Mouse (Mus musculus) intestine, embryonic 16.5 days (tissue): ENCODE results near the gene Olfr1061. TPM values are rescaled to one million over a fixed set of nuclear protein-coding genes. Genes with fewer than 3 reads are reported as not detected.
"Not testable (repeated sequence)": the region's sequence is repeated elsewhere in the genome, so short reads cannot be mapped to it uniquely, and the experiment has no call there.

Experiments
- ATAC-seq: fragments of 200-750 bp; cut with Nextera tagmentation; 2 replicates; pipeline ENCODE4 v1.8.0; 2017; ENCODE audit warnings: moderate TSS enrichment, moderate library complexity
- H3K27ac ChIP-seq: fragments of 300-500 bp; sonication (generic); 2 replicates; pipeline ENCODE4 v1.5.1; 2014; ENCODE audit warnings: mild to moderate bottlenecking, low read length
- H3K27me3 ChIP-seq: fragments of 300-500 bp; sonication (generic); replicated peaks from 2 replicates; pipeline ENCODE4 v1.6.1; 2014; ENCODE audit warnings: low read length, control low read depth, mixed read lengths; ENCODE audit not compliant: control insufficient read depth, insufficient read depth
- H3K36me3 ChIP-seq: fragments of 300-500 bp; sonication (generic); 2 replicates; pipeline ENCODE4 v1.6.1; 2014; ENCODE audit warnings: low read length, control low read depth; ENCODE audit not compliant: control insufficient read depth, insufficient read depth
- H3K4me1 ChIP-seq: fragments of 300-500 bp; sonication (generic); 2 replicates; pipeline ENCODE4 v1.6.1; 2014; ENCODE audit warnings: low read length, control low read depth, mixed read lengths; ENCODE audit not compliant: control insufficient read depth, insufficient read depth
- H3K4me2 ChIP-seq: fragments of 300-500 bp; sonication (generic); 2 replicates; pipeline ENCODE4 v1.6.1; 2014; ENCODE audit warnings: low read depth, low read length, control low read depth
- H3K4me3 ChIP-seq: fragments of 300-500 bp; sonication (generic); 2 replicates; pipeline ENCODE4 v1.5.1; 2014; ENCODE audit warnings: mild to moderate bottlenecking, low read length
- H3K9ac ChIP-seq: fragments of 300-500 bp; sonication (generic); 2 replicates; pipeline ENCODE4 v1.6.1; 2014; ENCODE audit warnings: low read depth, low read length
- H3K9me3 ChIP-seq: fragments of 300-500 bp; sonication (generic); 2 replicates; pipeline ENCODE4 v1.6.1; 2016; ENCODE audit warnings: low read length, control low read depth; ENCODE audit not compliant: control insufficient read depth
- WGBS: fragments of 180-500 bp; shearing (Covaris S2); extraction: QIAGEN DNeasy Blood & Tissue Kit; methylation state at CpG from one replicate; pipeline ENCODE4 v1.1.7; 2014; 5-methylcytosine and 5-hydroxymethylcytosine counted together
- polyA plus RNA-seq: library from polyadenylated mRNA; unstranded; fragments of >200 nt; fragmentation: Nextera tagmentation; extraction: Ambion mirVana; gene quantifications from 2 replicates; pipeline ENCODE4 v1.2.1, GENCODE M21; 2015

Gene Olfr1061
- not detected in 2 replicates for polyA plus RNA-seq

DNA sequence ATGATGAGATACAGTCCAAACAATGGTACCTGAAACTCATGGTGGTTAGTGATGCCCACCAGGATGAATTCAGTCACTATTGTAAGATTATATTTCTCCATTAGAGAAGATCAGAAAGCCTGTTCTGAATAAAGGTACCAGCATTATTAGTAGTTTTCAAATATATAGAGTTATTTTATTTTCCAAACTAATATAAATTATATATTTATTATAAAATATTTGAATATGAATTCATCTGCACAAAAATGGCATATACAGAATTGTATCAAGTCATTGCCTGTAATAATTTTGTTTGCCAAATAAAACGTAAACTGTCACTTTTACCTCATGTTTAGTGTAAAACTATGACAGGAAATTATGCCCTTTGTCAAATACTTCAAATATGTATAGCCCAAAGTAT, at the start of gene Olfr1061:
Gene Olfr1061, minus strand, starts transcription at position 101 of the 400 bp plus-strand sequence.
- ATAC-seq: no peak
- WGBS: 74% methylated on average over 1 of the region's 1 CpGs
- H3K9ac ChIP-seq: no peak within 1 kb of the TSS
- H3K27ac ChIP-seq: no peak within 1 kb of the TSS
- no peaks in the 10 kb centered on the region for H3K27me3 ChIP-seq
- no peaks in the 10 kb centered on the region for H3K36me3 ChIP-seq
- H3K4me1 ChIP-seq: no peaks in the 10 kb centered on the region
- H3K9me3 ChIP-seq: no peaks in the 10 kb centered on the region
- no peak within 1 kb of the TSS for H3K4me3 ChIP-seq
- H3K4me2 ChIP-seq: no peak within 1 kb of the TSS

DNA sequence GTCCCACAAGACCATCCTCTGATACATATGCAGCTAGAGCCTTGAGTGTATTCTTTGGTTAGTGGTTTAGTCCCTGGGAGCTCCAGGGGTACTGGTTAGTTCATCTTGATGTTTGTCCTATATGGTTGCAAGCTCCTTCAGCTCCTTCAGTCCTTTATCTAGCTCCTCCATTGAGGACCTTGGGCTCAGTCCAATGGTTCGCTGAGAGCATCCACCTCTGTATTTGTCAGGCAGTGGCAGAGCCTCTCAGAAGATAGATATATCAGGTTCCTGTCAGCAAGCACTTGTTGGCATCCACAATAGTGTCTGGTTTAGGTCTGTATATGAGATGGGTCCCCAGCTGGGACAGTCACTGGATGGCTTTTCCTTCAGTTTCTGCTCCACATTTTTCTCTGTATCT, 46.6 kb upstream of the Olfr1061 start:
- Histone ChIP-seq H3K4me1 (no peaks in the 10 kb centered on the region), H3K36me3 (no peaks in the 10 kb centered on the region)
- 74% methylated on average over 1 of the region's 1 CpGs for WGBS

DNA sequence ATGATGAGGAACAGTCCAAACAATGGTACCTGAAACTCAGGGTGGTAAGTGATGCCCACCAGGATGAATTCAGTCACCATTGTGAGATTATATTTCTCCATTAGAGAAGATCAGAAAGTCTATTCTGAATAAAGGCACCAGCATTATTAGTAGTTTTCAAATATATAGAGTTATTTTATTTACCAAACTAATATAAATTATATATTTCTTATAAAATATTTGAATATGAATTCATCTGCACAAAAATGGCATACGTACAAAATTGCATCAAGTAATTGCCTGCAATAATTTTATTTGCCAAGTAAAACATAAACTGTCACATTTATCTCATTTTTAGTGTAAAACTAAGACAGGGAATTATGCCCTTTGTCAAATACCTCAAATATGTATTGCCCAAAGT, 42.3 kb upstream of the Olfr1061 start, which contains the start of gene Olfr1066:
Gene Olfr1066, minus strand, starts transcription at position 101 of the 400 bp plus-strand sequence.
- no peaks in the 10 kb centered on the region for H3K27me3 ChIP-seq
- no peak within 1 kb of the TSS for H3K4me2 ChIP-seq
- no peaks in the 10 kb centered on the region for H3K9me3 ChIP-seq
- ATAC-seq: no peak
- H3K4me3 ChIP-seq: no peak within 1 kb of the TSS
- no peaks in the 10 kb centered on the region for H3K36me3 ChIP-seq
- 86% methylated on average over 1 of the region's 1 CpGs for WGBS
- H3K9ac ChIP-seq: no peak within 1 kb of the TSS
- H3K4me1 ChIP-seq: no peaks in the 10 kb centered on the region
- H3K27ac ChIP-seq: no peak within 1 kb of the TSS

More for the DNA sequence above, 46.6 kb upstream of the Olfr1061 start:
- no peaks in the 10 kb centered on the region for H3K27me3 ChIP-seq
- no peak overlapping the region for H3K4me2 ChIP-seq
- H3K9ac ChIP-seq: no peak overlapping the region
- H3K4me3 ChIP-seq: no peak overlapping the region
- ATAC-seq: no peak
- no peaks in the 10 kb centered on the region for H3K9me3 ChIP-seq
- H3K27ac ChIP-seq: no peak overlapping the region

DNA sequence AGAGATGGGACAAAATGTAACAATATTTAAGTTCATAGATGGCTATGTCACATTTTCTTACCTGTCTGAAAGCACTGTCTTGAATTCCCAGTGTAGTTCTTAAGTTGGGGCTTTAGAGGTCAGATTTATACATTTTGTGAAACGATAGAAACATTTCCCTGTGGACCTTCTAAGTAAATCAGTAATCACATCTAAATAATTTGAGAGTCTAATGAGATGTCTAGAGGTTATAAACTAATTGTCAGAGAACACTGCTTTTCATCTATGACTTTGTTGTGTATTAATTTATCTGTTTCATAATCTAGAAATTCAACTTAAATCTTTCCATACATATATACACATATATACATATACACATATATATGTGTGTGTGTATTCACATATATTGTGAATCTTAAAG, 36.6 kb upstream of the Olfr1061 start, which contains the start of gene Olfr1065:
Gene Olfr1065, minus strand, starts transcription at position 101 of the 400 bp plus-strand sequence.
- H3K9ac ChIP-seq, H3K4me3 ChIP-seq, H3K9me3 ChIP-seq, H3K27me3 ChIP-seq, H3K36me3 ChIP-seq, H3K4me1 ChIP-seq, H3K27ac ChIP-seq, H3K4me2 ChIP-seq, ATAC-seq: not testable (repeated sequence)
- WGBS: no CpG with 5 or more reads among the region's 1 CpGs

DNA sequence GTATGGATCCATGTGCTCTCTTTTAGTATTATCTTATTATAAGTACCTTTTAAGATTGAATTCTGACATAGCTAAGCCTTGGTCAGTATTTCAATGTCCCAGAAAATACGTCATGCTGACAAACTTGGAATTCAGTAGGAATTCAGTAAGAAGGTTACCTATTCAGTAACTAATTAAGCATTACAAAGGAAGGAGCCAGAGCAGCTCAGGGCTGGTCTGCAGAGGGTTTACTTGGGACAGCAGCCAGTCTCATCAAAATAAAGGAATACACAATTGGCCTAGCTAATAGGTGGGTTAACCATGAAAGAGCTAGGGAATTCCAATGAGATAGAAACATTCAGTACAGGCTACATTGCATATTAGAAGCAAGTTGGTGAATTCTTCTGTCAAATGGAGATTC, 28.3 kb upstream of the Olfr1061 start:
- not testable (repeated sequence) for H3K9me3 ChIP-seq, H3K27ac ChIP-seq, H3K4me1 ChIP-seq, ATAC-seq, H3K4me3 ChIP-seq, H3K4me2 ChIP-seq, H3K27me3 ChIP-seq, H3K36me3 ChIP-seq, H3K9ac ChIP-seq
- 76% methylated on average over 1 of the region's 1 CpGs for WGBS

DNA sequence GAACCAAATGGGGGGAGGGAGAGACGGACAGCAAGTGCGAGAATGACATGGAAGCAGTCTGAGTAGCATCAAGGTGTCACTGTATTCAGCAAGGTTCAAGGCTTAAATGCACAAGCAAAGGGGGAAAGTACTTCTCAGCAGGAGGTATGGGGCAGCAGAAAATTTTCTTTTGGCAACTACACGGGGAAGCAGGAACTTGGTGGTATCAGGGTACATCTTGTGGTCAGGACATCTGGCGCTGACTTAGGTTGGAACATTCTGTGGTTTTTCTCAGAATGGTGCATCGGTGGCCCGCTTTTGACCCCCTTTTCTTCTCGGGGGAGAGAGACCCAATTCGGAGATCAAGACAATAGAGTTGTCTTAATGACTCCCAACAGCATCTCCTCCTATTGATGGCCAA, 14.7 kb upstream of the Olfr1061 start:
- H3K27me3 ChIP-seq, H3K4me3 ChIP-seq, H3K9ac ChIP-seq, H3K27ac ChIP-seq, H3K4me1 ChIP-seq, H3K4me2 ChIP-seq, H3K36me3 ChIP-seq, H3K9me3 ChIP-seq, ATAC-seq: not testable (repeated sequence)
- 90% methylated on average over 8 of the region's 8 CpGs for WGBS

DNA sequence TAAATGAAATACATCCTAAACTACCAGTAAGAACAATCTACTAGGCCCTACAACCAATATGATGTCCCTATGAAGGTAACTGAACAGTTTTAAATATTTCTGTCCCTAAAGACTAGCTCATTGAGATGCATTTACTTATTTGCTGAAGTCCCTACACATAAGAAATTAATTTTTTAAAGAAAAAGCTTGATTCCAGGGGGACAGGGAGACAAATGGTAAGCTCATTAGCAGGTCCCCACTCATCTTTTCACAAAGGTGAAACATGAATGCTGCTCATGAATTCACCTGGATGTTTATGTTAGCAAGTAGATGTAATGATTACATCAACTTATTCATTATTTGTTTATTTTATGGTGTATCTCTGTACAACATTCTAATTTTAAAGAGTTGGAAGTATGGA, 12.8 kb upstream of the Olfr1061 start, which contains the start of gene Olfr1062:
Gene Olfr1062, minus strand, starts transcription at position 101 of the 400 bp plus-strand sequence.
- not testable (repeated sequence) for H3K27me3 ChIP-seq, ATAC-seq, H3K9ac ChIP-seq

DNA sequence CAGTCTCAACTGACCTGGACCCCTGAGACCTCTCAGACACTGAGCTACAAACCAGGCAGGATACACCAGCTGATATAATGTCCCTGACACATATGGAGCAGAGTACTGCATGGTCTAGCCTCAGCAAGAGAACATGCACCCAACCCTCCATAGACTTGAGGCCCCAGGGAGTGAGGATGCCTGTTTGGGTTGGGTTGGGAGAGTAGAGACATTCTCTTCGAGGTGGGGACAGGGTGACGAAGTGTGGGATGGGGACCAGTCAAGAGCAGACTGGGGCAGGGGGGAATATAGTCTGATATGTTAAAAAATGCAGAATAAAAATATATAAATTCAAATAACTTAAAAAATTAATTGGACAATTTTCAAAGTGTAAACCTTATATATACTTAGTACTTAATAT, 18.7 kb downstream of the Olfr1061 start:
- H3K4me1 ChIP-seq: no peaks in the 10 kb centered on the region
- H3K4me2 ChIP-seq: no peak overlapping the region
- H3K27me3 ChIP-seq: no peaks in the 10 kb centered on the region
- no peak overlapping the region for H3K4me3 ChIP-seq
- WGBS: 80% methylated on average over 2 of the region's 2 CpGs
- H3K36me3 ChIP-seq: no peaks in the 10 kb centered on the region
- H3K27ac ChIP-seq: no peak overlapping the region
- H3K9me3 ChIP-seq: no peaks in the 10 kb centered on the region
- no peak overlapping the region for H3K9ac ChIP-seq
- no peak for ATAC-seq

More for the DNA sequence above, 12.8 kb upstream of the Olfr1061 start, which contains the start of gene Olfr1062:
- H3K4me2 ChIP-seq, H3K4me3 ChIP-seq, H3K4me1 ChIP-seq, H3K36me3 ChIP-seq, H3K27ac ChIP-seq, H3K9me3 ChIP-seq: not testable (repeated sequence)

DNA sequence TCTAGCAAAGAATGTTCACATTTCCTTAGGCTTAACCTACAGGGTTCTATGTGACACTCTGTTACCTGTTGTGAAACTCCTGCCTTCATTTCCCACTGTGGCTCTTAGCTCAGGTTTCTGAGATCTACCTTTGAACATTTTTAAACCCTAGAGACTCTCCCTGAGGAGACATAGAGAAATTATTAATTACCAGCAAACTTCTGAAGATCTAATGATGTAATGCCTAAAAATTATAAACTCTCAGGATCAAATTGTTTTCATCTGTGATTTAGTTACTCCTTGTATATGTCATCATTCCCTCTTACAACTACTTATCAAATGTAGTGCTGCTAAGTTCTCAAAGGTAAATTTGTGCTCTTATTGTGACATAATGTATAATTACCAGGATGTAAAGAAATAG, 25.4 kb downstream of the Olfr1061 start, which contains the start of gene Olfr1058:
Gene Olfr1058, minus strand, starts transcription at position 101 of the 400 bp plus-strand sequence.
- not testable (repeated sequence) for H3K9ac ChIP-seq, ATAC-seq, H3K9me3 ChIP-seq

DNA sequence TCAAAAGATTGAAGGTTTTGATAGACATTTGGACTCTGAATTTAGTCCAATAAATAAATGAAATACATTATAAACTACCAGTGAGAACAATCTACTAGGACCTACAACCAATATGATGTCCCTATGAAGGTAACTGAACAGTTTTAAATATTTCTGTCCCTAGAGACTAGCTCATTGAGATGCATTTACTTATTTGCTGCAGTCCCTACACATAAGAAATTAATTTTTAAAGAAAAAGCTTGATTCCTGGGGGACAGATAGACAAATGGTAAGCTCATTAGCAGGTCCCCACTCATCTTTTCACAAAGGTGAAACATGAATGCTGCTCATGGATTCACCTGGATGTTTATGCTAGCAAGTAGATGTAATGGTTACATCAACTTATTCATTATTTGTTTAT, 35.6 kb downstream of the Olfr1061 start, which contains the start of gene Olfr1057:
Gene Olfr1057, minus strand, starts transcription at position 101 of the 400 bp plus-strand sequence.
- no peaks in the 10 kb centered on the region for H3K4me1 ChIP-seq
- H3K36me3 ChIP-seq: no peaks in the 10 kb centered on the region
- no peak within 1 kb of the TSS for H3K4me2 ChIP-seq
- no peak for ATAC-seq
- H3K9ac ChIP-seq: no peak within 1 kb of the TSS
- H3K27ac ChIP-seq: no peak within 1 kb of the TSS
- H3K4me3 ChIP-seq: no peak within 1 kb of the TSS
- H3K9me3 ChIP-seq: no peaks in the 10 kb centered on the region
- H3K27me3 ChIP-seq: no peaks in the 10 kb centered on the region

More for the DNA sequence above, 25.4 kb downstream of the Olfr1061 start, which contains the start of gene Olfr1058:
- H3K36me3 ChIP-seq, H3K4me3 ChIP-seq, H3K4me1 ChIP-seq, H3K4me2 ChIP-seq, H3K27me3 ChIP-seq, H3K27ac ChIP-seq: not testable (repeated sequence)
